Mouse (Mus musculus) ES-E14 (cell line): ENCODE results near the gene Slc4a4.

Experiments used
- HCFC1 ChIP-seq: IDR thresholded peaks from 2 replicates; pipeline ENCODE4 v1.6.1; 2012; ENCODE audit warnings: low read length, inconsistent platforms, borderline replicate concordance; ENCODE audit not compliant: insufficient read depth
- ZC3H11A ChIP-seq: IDR thresholded peaks from 2 replicates; pipeline ENCODE4 v1.6.1; 2012; ENCODE audit warnings: low read depth, mild to moderate bottlenecking, inconsistent platforms, low read length, borderline replicate concordance

DNA sequence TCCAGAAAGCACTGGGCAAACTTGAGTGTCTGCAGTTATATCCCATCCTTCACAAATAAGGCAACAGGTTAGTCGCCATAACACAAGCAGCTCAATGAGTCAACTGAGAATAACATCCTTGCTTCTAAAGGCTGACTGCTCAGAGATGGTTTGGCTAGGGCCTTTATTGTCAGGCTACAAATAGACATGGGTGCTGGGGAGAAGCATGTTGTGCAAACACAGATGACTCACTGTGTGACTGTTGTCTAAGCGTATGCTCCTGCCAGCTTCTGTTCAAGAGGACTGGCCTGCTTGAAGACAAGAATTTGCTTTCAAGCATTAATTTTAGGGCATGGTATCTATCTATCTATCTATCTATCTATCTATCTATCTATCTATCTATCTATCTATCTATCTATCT, 253.5 kb downstream of the Slc4a4 start:
- TF ChIP-seq ZC3H11A (no peak), HCFC1 (no peak)
